Mouse (Mus musculus): ENCODE results near the gene Fam172a. TPM values are rescaled to one million over a fixed set of nuclear protein-coding genes. Genes with fewer than 3 reads are reported as not detected.
A peak's percentile ranks its signal among the peaks of the same experiment; 100 is the strongest.
"Not testable (repeated sequence)": the region's sequence is repeated elsewhere in the genome, so short reads cannot be mapped to it uniquely, and the experiment has no call there.

Gene Fam172a
- 48.4 and 49.0 TPM in 2 replicates for polyA plus RNA-seq (2014; fragmentation: Nextera tagmentation; extraction: Ambion mirVana)

DNA sequence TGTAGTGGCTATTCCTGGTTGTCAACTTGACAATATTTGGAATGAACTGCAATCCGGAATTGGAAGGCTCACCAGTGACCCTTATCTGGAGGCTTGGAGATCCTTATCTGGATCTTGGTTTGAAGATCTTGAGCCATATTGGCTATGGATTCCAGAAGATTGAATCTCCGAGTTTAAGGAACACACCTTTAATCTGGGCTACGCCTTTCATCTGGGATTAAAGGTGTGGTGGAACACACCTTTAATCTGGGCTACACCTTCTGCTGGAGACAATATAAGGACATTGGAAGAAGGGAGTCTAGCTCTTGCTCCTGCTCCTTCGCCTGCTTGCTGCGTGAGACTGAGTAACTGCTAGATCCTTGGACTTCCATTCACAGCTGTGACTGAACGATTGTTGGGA is at the start of gene Fam172a:
Gene Fam172a (plus strand): TSS at position 301 of the 400 bp plus-strand sequence.
- H3K4me3 ChIP-seq (ENCODE audit: low read depth, low read length); DNase-seq (ENCODE audit: low spot score); H3K9ac ChIP-seq (ENCODE audit: low read length); H3K27me3 ChIP-seq (ENCODE audit: control insufficient read depth, insufficient read depth, low read length); ATAC-seq (replicated peaks; ENCODE audit: low FRiP score); H3K27ac ChIP-seq (ENCODE audit: low read depth, low read length); H3K4me1 ChIP-seq (replicated peaks; ENCODE audit: control insufficient read depth, insufficient read depth, low read length); H3K4me2 ChIP-seq (ENCODE audit: low read depth, low read length, severe bottlenecking); H3K9me3 ChIP-seq (ENCODE audit: control insufficient read depth, low read length); H3K36me3 ChIP-seq (ENCODE audit: control insufficient read depth, insufficient read depth, low read length): not testable (repeated sequence)
- WGBS, result no CpG with 5 or more reads among the region's 6 CpGs

DNA sequence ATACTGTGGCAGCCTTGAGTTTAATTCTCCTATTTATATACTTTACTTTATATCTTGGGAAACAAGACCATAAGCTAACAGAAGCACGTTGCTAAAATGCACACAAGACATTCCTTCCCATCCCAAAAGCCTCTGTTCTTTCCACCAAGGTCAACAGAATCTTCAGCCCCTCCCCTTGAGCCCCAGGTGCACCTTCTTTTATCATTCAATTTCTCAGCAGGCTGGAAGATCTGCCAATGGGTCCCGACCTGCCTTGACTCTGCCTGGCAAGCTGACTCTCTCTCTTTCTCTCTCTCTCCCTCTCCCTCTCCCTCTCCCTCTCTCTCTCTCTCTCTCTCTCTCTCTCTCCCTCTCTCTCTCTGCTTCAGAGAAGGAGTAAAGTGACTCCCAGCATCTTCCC is 13.2 kb upstream of the Fam172a start:
- H3K27me3 ChIP-seq (ENCODE audit: control insufficient read depth, insufficient read depth, low read length), result no peaks in the 10 kb centered on the region
- no peak overlapping the region for H3K9ac ChIP-seq (ENCODE audit: low read length)
- no peak overlapping the region for H3K27ac ChIP-seq (ENCODE audit: low read depth, low read length)
- H3K4me1 ChIP-seq (replicated peaks; ENCODE audit: control insufficient read depth, insufficient read depth, low read length), result no peaks in the 10 kb centered on the region
- H3K4me2 ChIP-seq (ENCODE audit: low read depth, low read length, severe bottlenecking), result no peak overlapping the region
- no peaks in the 10 kb centered on the region for H3K36me3 ChIP-seq (ENCODE audit: control insufficient read depth, insufficient read depth, low read length)
- no peaks in the 10 kb centered on the region for H3K9me3 ChIP-seq (ENCODE audit: control insufficient read depth, low read length)
- WGBS, result 30% methylated on average over 2 of the region's 2 CpGs
- DNase-seq (ENCODE audit: low spot score), result no peak
- H3K4me3 ChIP-seq (ENCODE audit: low read depth, low read length), result no peak overlapping the region
- no peak for ATAC-seq (replicated peaks; ENCODE audit: low FRiP score)

GRCm38 (mm10) chr13:77708514-77709013 is 6.7 kb downstream of the Fam172a start:
- Histone ChIP-seq H3K27ac (ENCODE audit: low read depth, low read length) (no peak overlapping the region), H3K4me2 (ENCODE audit: low read depth, low read length, severe bottlenecking) (peak overlapping the region; percentile 70), H3K9ac (ENCODE audit: low read length) (peak overlapping the region; percentile 82), H3K36me3 (ENCODE audit: control insufficient read depth, insufficient read depth, low read length) (no peaks in the 10 kb centered on the region), H3K4me1 (replicated peaks; ENCODE audit: control insufficient read depth, insufficient read depth, low read length) (no peaks in the 10 kb centered on the region), H3K9me3 (ENCODE audit: control insufficient read depth, low read length) (no peaks in the 10 kb centered on the region), H3K4me3 (ENCODE audit: low read depth, low read length) (peak overlapping the region; percentile 87), H3K27me3 (ENCODE audit: control insufficient read depth, insufficient read depth, low read length) (no peaks in the 10 kb centered on the region)
- ATAC-seq (replicated peaks; ENCODE audit: low FRiP score), result peak; percentile 97
- under 1% methylated on average over 35 of the region's 35 CpGs for WGBS
- peak; percentile 92 for DNase-seq (ENCODE audit: low spot score)

DNA sequence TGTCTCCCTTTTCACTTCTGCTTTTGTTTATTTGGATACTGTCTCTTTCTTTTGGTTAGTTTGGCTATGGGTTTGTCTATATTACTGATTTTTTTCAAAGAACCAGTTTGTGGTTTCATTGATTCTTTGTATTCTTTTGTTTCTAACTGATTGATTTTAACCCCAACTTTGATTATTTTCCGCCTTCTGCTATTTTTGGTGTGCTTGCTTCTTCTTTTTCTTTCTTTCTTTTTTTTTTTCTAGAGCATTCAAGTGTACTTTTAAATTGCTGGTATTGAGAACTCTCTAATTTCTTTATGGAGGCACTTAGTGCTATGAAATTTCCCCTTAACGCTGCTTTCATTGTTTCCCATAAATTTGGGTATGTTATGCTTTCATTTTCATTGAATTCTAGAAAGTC is 15.7 kb downstream of the Fam172a start:
- H3K4me2 ChIP-seq (ENCODE audit: low read depth, low read length, severe bottlenecking), result no peak overlapping the region
- H3K9me3 ChIP-seq (ENCODE audit: control insufficient read depth, low read length), result no peaks in the 10 kb centered on the region
- no peak overlapping the region for H3K4me3 ChIP-seq (ENCODE audit: low read depth, low read length)
- ATAC-seq (replicated peaks; ENCODE audit: low FRiP score), result no peak
- no peak for DNase-seq (ENCODE audit: low spot score)
- H3K9ac ChIP-seq (ENCODE audit: low read length), result no peak overlapping the region
- no peaks in the 10 kb centered on the region for H3K4me1 ChIP-seq (replicated peaks; ENCODE audit: control insufficient read depth, insufficient read depth, low read length)
- no peaks in the 10 kb centered on the region for H3K27me3 ChIP-seq (ENCODE audit: control insufficient read depth, insufficient read depth, low read length)
- 91% methylated on average over 2 of the region's 2 CpGs for WGBS
- H3K36me3 ChIP-seq (ENCODE audit: control insufficient read depth, insufficient read depth, low read length), result no peaks in the 10 kb centered on the region
- H3K27ac ChIP-seq (ENCODE audit: low read depth, low read length), result no peak overlapping the region

- no peak for ATAC-seq (replicated peaks; ENCODE audit: low FRiP score)
- Histone ChIP-seq H3K4me3 (ENCODE audit: low read depth, low read length) (no peak overlapping the region), H3K4me2 (ENCODE audit: low read depth, low read length, severe bottlenecking) (no peak overlapping the region), H3K36me3 (ENCODE audit: control insufficient read depth, insufficient read depth, low read length) (no peaks in the 10 kb centered on the region), H3K27me3 (ENCODE audit: control insufficient read depth, insufficient read depth, low read length) (no peaks in the 10 kb centered on the region), H3K9me3 (ENCODE audit: control insufficient read depth, low read length) (no peaks in the 10 kb centered on the region), H3K9ac (ENCODE audit: low read length) (no peak overlapping the region), H3K4me1 (replicated peaks; ENCODE audit: control insufficient read depth, insufficient read depth, low read length) (no peaks in the 10 kb centered on the region), H3K27ac (ENCODE audit: low read depth, low read length) (no peak overlapping the region)
- DNase-seq (ENCODE audit: low spot score), result no peak
Measured at GRCm38 (mm10) chr13:77742822-77743221, 41.0 kb downstream of the Fam172a start.

DNA sequence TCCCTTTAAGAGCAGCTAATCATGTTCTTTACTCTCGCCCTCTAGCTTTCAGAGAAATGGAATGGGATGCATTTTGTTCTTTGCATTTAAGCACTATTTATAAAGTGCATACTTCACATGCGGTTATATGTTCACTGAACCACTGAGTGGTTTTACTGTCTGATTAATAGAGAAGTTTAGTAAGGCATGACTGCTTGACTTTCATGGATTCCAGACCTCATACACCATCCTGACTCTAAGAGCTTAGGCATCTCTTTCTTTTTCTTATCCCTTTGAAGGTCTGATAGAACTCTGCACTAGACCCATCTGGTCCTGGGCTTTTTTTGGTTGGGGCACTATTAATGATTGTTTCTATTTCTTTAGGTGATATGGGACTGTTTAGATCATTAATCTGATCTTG is 75.8 kb downstream of the Fam172a start:
- 85% methylated on average over 2 of the region's 2 CpGs for WGBS
- Histone ChIP-seq H3K4me3 (ENCODE audit: low read depth, low read length) (no peak overlapping the region), H3K9ac (ENCODE audit: low read length) (no peak overlapping the region), H3K27ac (ENCODE audit: low read depth, low read length) (no peak overlapping the region), H3K4me2 (ENCODE audit: low read depth, low read length, severe bottlenecking) (no peak overlapping the region), H3K4me1 (replicated peaks; ENCODE audit: control insufficient read depth, insufficient read depth, low read length) (no peaks in the 10 kb centered on the region), H3K9me3 (ENCODE audit: control insufficient read depth, low read length) (no peaks in the 10 kb centered on the region; the same call in 1 of the 2 replicates), H3K36me3 (ENCODE audit: control insufficient read depth, insufficient read depth, low read length) (no peaks in the 10 kb centered on the region), H3K27me3 (ENCODE audit: control insufficient read depth, insufficient read depth, low read length) (no peaks in the 10 kb centered on the region)
- ATAC-seq (replicated peaks; ENCODE audit: low FRiP score), result no peak
- no peak for DNase-seq (ENCODE audit: low spot score)

- H3K36me3 ChIP-seq (ENCODE audit: control insufficient read depth, insufficient read depth, low read length); H3K27me3 ChIP-seq (ENCODE audit: control insufficient read depth, insufficient read depth, low read length); H3K9me3 ChIP-seq (ENCODE audit: control insufficient read depth, low read length); H3K4me1 ChIP-seq (replicated peaks; ENCODE audit: control insufficient read depth, insufficient read depth, low read length); ATAC-seq (replicated peaks; ENCODE audit: low FRiP score); H3K4me3 ChIP-seq (ENCODE audit: low read depth, low read length); H3K4me2 ChIP-seq (ENCODE audit: low read depth, low read length, severe bottlenecking); DNase-seq (ENCODE audit: low spot score); H3K27ac ChIP-seq (ENCODE audit: low read depth, low read length); H3K9ac ChIP-seq (ENCODE audit: low read length): not testable (repeated sequence)
- WGBS, result 86% methylated on average over 2 of the region's 2 CpGs
Measured at GRCm38 (mm10) chr13:77807341-77807740, 105.5 kb downstream of the Fam172a start.

DNA sequence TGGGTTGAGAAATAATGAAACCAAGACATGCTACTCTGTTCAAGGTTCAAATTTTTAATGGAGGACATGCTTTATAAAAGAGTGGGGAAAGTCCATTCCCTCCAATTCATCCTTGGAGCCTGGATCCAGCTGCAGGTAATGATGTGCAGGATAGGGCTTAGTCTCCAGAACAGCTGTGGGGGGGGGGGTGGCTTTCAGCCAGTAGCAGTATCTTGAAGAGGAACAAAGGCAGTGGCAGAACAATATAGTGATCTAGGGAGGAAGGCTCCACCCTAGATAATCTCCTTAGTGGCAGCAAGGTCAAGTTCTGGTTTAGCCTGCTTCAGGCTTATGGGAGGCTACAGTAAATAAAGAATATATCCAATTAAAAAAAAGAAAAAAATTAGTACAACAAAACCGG is 108.6 kb downstream of the Fam172a start:
- Histone ChIP-seq H3K27me3 (ENCODE audit: control insufficient read depth, insufficient read depth, low read length) (no peaks in the 10 kb centered on the region), H3K9me3 (ENCODE audit: control insufficient read depth, low read length) (no peaks in the 10 kb centered on the region; the same call in 1 of the 2 replicates), H3K27ac (ENCODE audit: low read depth, low read length) (no peak overlapping the region), H3K4me1 (replicated peaks; ENCODE audit: control insufficient read depth, insufficient read depth, low read length) (no peaks in the 10 kb centered on the region), H3K4me2 (ENCODE audit: low read depth, low read length, severe bottlenecking) (no peak overlapping the region), H3K4me3 (ENCODE audit: low read depth, low read length) (no peak overlapping the region), H3K9ac (ENCODE audit: low read length) (no peak overlapping the region), H3K36me3 (ENCODE audit: control insufficient read depth, insufficient read depth, low read length) (no peaks in the 10 kb centered on the region)
- ATAC-seq (replicated peaks; ENCODE audit: low FRiP score) (no peak), DNase-seq (ENCODE audit: low spot score) (no peak)
- WGBS, result 86% methylated on average over 1 of the region's 1 CpGs

DNA sequence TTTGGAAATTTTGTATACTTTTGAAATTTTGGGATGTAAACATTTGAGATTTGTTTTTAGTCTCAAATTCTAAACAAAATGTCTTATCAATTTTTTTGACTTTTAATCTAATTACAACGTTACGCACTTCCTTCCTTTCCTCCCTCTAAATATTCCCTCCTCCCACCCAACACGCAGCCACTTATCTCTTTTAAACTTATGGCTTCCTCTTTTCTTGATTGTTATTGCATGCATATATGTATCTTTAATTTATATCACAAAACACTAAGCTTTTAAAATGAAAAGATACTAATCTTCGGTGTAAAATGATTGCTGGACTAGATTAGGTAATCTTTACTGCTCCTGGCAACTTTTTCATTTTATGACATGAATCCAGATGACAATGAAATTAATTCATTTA is 124.3 kb downstream of the Fam172a start:
- Histone ChIP-seq H3K36me3 (ENCODE audit: control insufficient read depth, insufficient read depth, low read length) (no peaks in the 10 kb centered on the region), H3K9ac (ENCODE audit: low read length) (no peak overlapping the region), H3K4me2 (ENCODE audit: low read depth, low read length, severe bottlenecking) (no peak overlapping the region), H3K27me3 (ENCODE audit: control insufficient read depth, insufficient read depth, low read length) (no peaks in the 10 kb centered on the region), H3K4me1 (replicated peaks; ENCODE audit: control insufficient read depth, insufficient read depth, low read length) (no peaks in the 10 kb centered on the region), H3K27ac (ENCODE audit: low read depth, low read length) (no peak overlapping the region), H3K4me3 (ENCODE audit: low read depth, low read length) (no peak overlapping the region), H3K9me3 (ENCODE audit: control insufficient read depth, low read length) (no peaks in the 10 kb centered on the region)
- DNase-seq (ENCODE audit: low spot score), result no peak
- ATAC-seq (replicated peaks; ENCODE audit: low FRiP score), result no peak
- 97% methylated on average over 4 of the region's 4 CpGs for WGBS
